Mouse (Mus musculus) cerebellum, adult 2 months (tissue): ENCODE results near the gene Paqr7.

Experiments
- CTCF ChIP-seq: fragments of 200-500 bp; IDR thresholded peaks from 2 replicates; pipeline ENCODE4 v1.5.1; 2011; ENCODE audit warnings: low read depth, mild to moderate bottlenecking, control low read depth, low read length, moderate library complexity, borderline replicate concordance; ENCODE audit not compliant: insufficient read depth
- POLR2A ChIP-seq: fragments of 200-500 bp; IDR thresholded peaks from 2 replicates; pipeline ENCODE4 v1.6.1; 2011; ENCODE audit warnings: low read length, control low read depth, borderline replicate concordance; ENCODE audit not compliant: insufficient read depth

DNA sequence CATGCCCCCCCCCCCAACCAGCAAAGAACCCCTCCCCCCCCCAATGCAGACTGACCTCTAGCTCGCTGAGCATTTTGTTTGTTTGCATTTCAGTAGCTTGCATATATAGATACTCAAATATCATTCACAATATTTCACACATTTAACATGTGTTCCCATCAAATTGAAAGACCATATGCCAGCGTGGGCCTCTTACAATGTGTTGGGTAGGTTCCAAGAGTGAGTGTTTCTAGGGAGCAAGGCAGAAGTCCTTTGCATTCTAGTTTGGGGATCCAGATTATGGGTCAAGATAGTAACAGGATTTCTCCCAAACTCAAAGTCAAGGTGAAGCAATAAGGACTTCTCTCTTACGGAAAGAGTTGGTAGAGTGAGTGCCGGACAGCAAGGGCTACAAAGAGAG, 22.0 kb downstream of the Paqr7 start:
- TF ChIP-seq CTCF = no peak
- no peak for TF ChIP-seq POLR2A
